Mouse (Mus musculus) liver, postnatal 0 days (tissue): ENCODE measurements around the gene Fnbp4.

Experiments
- CTCF ChIP-seq: sonication (generic); IDR thresholded peaks from 2 replicates; pipeline ENCODE4 v1.5.1; 2016; ENCODE audit warnings: antibody characterized with exemption, low read depth
- EP300 ChIP-seq: IDR thresholded peaks from 2 replicates; pipeline ENCODE4 v1.6.1; 2016; ENCODE audit warnings: antibody characterized with exemption, low read depth, mild to moderate bottlenecking

GRCm38 (mm10) chr2:90753565-90753964, 8.4 kb downstream of the Fnbp4 start:
- TF ChIP-seq CTCF (no peak), EP300 (no peak)
